Mouse (Mus musculus) limb, embryonic 11.5 days (tissue): ENCODE results near the gene Sppl3. TPM values are rescaled to one million over a fixed set of nuclear protein-coding genes. Genes with fewer than 3 reads are reported as not detected.

ENCODE experiments used
- polyA plus RNA-seq: library from polyadenylated mRNA; unstranded; fragments of >200 nt; fragmentation: Nextera tagmentation; extraction: Ambion mirVana; gene quantifications from 2 replicates; pipeline ENCODE4 v1.2.1, GENCODE M21; 2014

Sppl3 gene
- polyA plus RNA-seq, 1 experiment from 2014 or later: 30.9 TPM

Other genes with a start within 250 kb of the Sppl3 start
- gene Ankrd13a, start 236.5 kb upstream of the Sppl3 start, polyA plus RNA-seq: 49.4 and 54.2 TPM in 2 replicates
- 35.2 and 39.1 TPM in 2 replicates for gene Git2, start 235.6 kb upstream of the Sppl3 start, polyA plus RNA-seq
- gene 1500011B03Rik, start 187.7 kb upstream of the Sppl3 start, polyA plus RNA-seq: 91.5 and 93.4 TPM in 2 replicates
- gene 4930519G04Rik, start 157.5 kb upstream of the Sppl3 start, polyA plus RNA-seq: not detected in 2 replicates
- 0.07 TPM in 1 of 2 replicates, not detected in the other for gene Gm9936, start 152.5 kb upstream of the Sppl3 start, polyA plus RNA-seq
- gene Oasl2, start 114.2 kb upstream of the Sppl3 start, polyA plus RNA-seq: 1.6 and 1.8 TPM in 2 replicates
- gene Oasl1, start 87.9 kb upstream of the Sppl3 start, polyA plus RNA-seq: 0.54 and 0.59 TPM in 2 replicates
- gene 2210016L21Rik, start 69.0 kb upstream of the Sppl3 start, polyA plus RNA-seq: 55.2 and 56.8 TPM in 2 replicates
- gene Hnf1a, start 40.0 kb upstream of the Sppl3 start, polyA plus RNA-seq: not detected in 2 replicates
- 36.5 and 39.5 TPM in 2 replicates for gene Gm10401, start 87.2 kb downstream of the Sppl3 start, polyA plus RNA-seq
- gene Acads, start 108.2 kb downstream of the Sppl3 start, polyA plus RNA-seq: 41.5 and 49.3 TPM in 2 replicates
- gene Unc119b, start 123.8 kb downstream of the Sppl3 start, polyA plus RNA-seq: 65.3 and 65.4 TPM in 2 replicates
- gene Mlec, start 147.0 kb downstream of the Sppl3 start, polyA plus RNA-seq: 51.5 and 58.8 TPM in 2 replicates
- gene Cabp1, start 183.2 kb downstream of the Sppl3 start, polyA plus RNA-seq: 1.2 and 1.9 TPM in 2 replicates
- 118 and 123 TPM in 2 replicates for gene Pop5, start 224.7 kb downstream of the Sppl3 start, polyA plus RNA-seq